Mouse (Mus musculus): ENCODE results near the gene Spx.

- TF ChIP-seq CTCF (IDR thresholded peaks at IDR 0.05; ENCODE audit: low read depth, low read length) (no peak), POLR2A (IDR thresholded peaks at IDR 0.05; ENCODE audit: borderline replicate concordance, low read depth, low read length) (no peak)
These were observed 33.3 kb upstream of the Spx start for GRCm38 (mm10) chr6:142379961-142380360.

Data from bone marrow macrophage, adult 2 months (primary cell).